Mouse (Mus musculus): Measurements from ENCODE around the gene Adcy2. TPM values are rescaled to one million over a fixed set of nuclear protein-coding genes. Genes with fewer than 3 reads are reported as not detected.
A peak's percentile ranks its signal among the peaks of the same experiment; 100 is the strongest.

Gene Adcy2
- polyA plus RNA-seq, 1 experiment, result 2.7 TPM

DNA sequence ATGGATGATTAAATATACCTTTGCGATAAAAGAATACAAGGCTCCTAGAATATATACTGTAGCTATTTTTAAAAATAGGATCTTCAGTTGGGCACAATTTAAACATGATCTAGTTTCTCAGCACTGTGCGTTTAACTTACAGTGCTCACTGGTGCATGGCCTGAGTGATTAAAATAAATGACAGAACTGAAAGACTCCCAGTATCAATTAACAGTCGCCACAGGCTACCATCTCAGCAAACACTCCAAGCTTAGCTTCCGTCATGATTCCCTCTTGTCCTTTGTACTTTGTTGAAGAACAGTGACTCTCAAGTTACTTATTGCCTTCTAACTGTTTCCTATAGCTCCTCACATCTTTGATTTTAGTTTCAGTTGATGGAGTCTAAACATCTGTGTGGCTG lies 170.9 kb downstream of the Adcy2 start:
- H3K36me3 ChIP-seq (ENCODE audit: control insufficient read depth, insufficient read depth, low read length), result no peaks in the 10 kb centered on the region
- TF ChIP-seq CTCF (IDR thresholded peaks at IDR 0.05; ENCODE audit: control insufficient read depth, insufficient read depth, insufficient replicate concordance, low read depth, low read length) (no peak), POLR2A (IDR thresholded peaks at IDR 0.05; ENCODE audit: control insufficient read depth, low read depth, low read length) (no peak)
- H3K4me1 ChIP-seq (ENCODE audit: control insufficient read depth, insufficient read depth, low read length), result no peaks in the 10 kb centered on the region
- no peaks in the 10 kb centered on the region for H3K27me3 ChIP-seq (ENCODE audit: control insufficient read depth, insufficient read depth, low read length)
- no peak overlapping the region for H3K4me3 ChIP-seq (ENCODE audit: control insufficient read depth, low read depth, low read length)
- H3K27ac ChIP-seq (ENCODE audit: control insufficient read depth, insufficient read depth, low read depth, low read length), result no peak overlapping the region

DNA sequence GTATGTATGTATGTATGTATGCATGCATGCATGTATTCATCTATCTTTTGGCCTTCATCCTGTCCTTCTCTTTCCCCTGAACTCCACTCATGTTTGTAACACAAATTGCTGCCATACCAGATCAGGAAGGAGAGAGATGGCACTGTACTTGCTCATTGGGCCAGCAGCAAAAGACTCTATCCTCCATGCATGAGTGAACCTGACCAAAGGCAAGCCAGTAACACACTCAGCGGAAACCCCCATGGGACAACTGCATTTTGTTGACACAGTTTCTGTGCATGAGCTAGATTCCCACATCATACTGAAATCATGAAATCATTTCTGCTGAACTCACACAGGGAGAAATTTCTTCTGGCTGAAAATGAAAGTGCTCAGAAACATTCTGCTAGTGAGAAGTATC lies 172.9 kb downstream of the Adcy2 start:
- no peaks in the 10 kb centered on the region for H3K4me1 ChIP-seq (ENCODE audit: control insufficient read depth, insufficient read depth, low read length)
- H3K27me3 ChIP-seq (ENCODE audit: control insufficient read depth, insufficient read depth, low read length), result no peaks in the 10 kb centered on the region
- H3K4me3 ChIP-seq (ENCODE audit: control insufficient read depth, low read depth, low read length), result no peak overlapping the region
- no peak for TF ChIP-seq POLR2A (IDR thresholded peaks at IDR 0.05; ENCODE audit: control insufficient read depth, low read depth, low read length)
- no peak for TF ChIP-seq CTCF (IDR thresholded peaks at IDR 0.05; ENCODE audit: control insufficient read depth, insufficient read depth, insufficient replicate concordance, low read depth, low read length)
- no peak overlapping the region for H3K27ac ChIP-seq (ENCODE audit: control insufficient read depth, insufficient read depth, low read depth, low read length)
- H3K36me3 ChIP-seq (ENCODE audit: control insufficient read depth, insufficient read depth, low read length), result no peaks in the 10 kb centered on the region

DNA sequence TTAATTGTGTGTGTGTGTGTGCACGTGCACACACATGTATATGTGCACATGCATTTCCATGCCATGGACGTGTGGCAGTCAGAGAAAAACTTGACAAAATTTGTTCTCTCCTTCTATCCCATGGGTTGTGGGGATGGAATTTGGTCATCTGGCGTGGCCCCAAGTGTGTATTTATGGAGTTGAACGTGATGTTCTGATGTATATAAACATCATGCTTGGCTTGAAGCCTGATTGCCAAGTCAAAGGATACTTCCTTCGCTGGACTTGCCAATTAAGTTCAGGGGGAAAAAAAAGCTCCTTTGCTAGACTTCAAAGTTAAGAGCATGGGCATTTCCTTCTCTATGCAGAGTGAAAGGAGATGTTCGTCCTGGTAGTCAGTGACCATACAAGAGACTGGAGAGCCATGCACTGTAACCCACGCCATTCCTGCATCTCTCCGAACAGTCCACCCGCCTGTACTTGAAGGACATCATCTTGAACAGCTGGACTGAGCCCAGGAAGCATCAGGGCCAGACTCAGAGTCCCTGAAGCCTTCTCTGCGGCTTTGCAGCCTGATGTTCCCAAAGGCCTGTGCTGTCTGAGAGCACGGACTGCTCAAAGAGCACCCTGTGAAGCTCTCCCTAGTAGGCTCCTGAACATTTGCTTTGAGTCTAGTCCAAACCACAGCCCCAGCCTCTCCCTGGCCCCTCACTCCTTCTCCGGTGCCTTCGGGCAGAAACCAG lies 178.3 kb downstream of the Adcy2 start:
- Histone ChIP-seq H3K27ac (ENCODE audit: control insufficient read depth, insufficient read depth, low read depth, low read length) (no peak overlapping the region), H3K36me3 (ENCODE audit: control insufficient read depth, insufficient read depth, low read length) (no peaks in the 10 kb centered on the region), H3K4me1 (ENCODE audit: control insufficient read depth, insufficient read depth, low read length) (no peaks in the 10 kb centered on the region), H3K27me3 (ENCODE audit: control insufficient read depth, insufficient read depth, low read length) (no peaks in the 10 kb centered on the region), H3K4me3 (ENCODE audit: control insufficient read depth, low read depth, low read length) (no peak overlapping the region)
- TF ChIP-seq POLR2A (IDR thresholded peaks at IDR 0.05; ENCODE audit: control insufficient read depth, low read depth, low read length), result no peak
- TF ChIP-seq CTCF (IDR thresholded peaks at IDR 0.05; ENCODE audit: control insufficient read depth, insufficient read depth, insufficient replicate concordance, low read depth, low read length), result no peak

DNA sequence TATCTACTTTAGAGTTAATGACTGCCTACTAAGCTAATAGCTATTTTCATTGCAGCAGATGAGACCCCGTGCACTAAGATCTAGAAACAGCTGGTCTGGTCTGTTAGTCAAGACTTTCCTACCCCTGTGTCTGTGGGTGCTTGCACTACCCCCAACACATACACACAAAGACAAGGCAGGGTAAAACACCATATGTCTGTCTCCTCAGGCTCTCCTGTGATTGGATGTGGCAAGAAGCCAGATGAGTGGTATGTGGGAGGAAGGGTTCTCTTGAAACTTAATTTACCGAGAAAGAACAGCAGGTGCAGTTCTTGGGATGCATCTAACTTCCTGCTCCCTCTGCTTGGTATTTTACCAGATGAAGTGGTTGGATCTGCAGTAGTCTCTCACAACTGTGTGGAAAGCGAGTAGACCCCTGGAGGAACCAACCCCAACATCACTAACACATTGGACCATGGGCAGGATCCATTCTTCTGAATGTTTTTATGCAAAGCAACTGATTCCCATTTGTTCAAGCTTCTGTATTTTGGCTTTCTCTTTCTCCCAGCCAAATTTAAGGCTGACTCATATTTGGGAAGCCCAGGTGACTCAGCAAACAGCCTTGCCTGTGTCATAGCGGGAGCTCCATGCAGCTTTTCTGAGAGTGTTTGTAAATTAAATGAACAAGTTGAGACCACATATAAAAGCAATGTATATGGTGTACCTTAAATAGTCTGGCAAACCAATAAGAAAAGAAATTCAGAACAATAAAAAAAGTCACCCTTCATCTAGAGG lies 183.4 kb downstream of the Adcy2 start:
- no peaks in the 10 kb centered on the region for H3K36me3 ChIP-seq (ENCODE audit: control insufficient read depth, insufficient read depth, low read length)
- no peak overlapping the region for H3K27ac ChIP-seq (ENCODE audit: control insufficient read depth, insufficient read depth, low read depth, low read length)
- no peak for TF ChIP-seq CTCF (IDR thresholded peaks at IDR 0.05; ENCODE audit: control insufficient read depth, insufficient read depth, insufficient replicate concordance, low read depth, low read length)
- TF ChIP-seq POLR2A (IDR thresholded peaks at IDR 0.05; ENCODE audit: control insufficient read depth, low read depth, low read length), result no peak
- no peak overlapping the region for H3K4me3 ChIP-seq (ENCODE audit: control insufficient read depth, low read depth, low read length)
- H3K4me1 ChIP-seq (ENCODE audit: control insufficient read depth, insufficient read depth, low read length), result no peaks in the 10 kb centered on the region
- H3K27me3 ChIP-seq (ENCODE audit: control insufficient read depth, insufficient read depth, low read length), result no peaks in the 10 kb centered on the region

- Histone ChIP-seq H3K27ac (ENCODE audit: control insufficient read depth, insufficient read depth, low read depth, low read length) (no peak overlapping the region), H3K4me1 (ENCODE audit: control insufficient read depth, insufficient read depth, low read length) (no peaks in the 10 kb centered on the region), H3K27me3 (ENCODE audit: control insufficient read depth, insufficient read depth, low read length) (no peaks in the 10 kb centered on the region), H3K36me3 (ENCODE audit: control insufficient read depth, insufficient read depth, low read length) (no peaks in the 10 kb centered on the region), H3K4me3 (ENCODE audit: control insufficient read depth, low read depth, low read length) (no peak overlapping the region)
- TF ChIP-seq POLR2A (IDR thresholded peaks at IDR 0.05; ENCODE audit: control insufficient read depth, low read depth, low read length), result no peak
- TF ChIP-seq CTCF (IDR thresholded peaks at IDR 0.05; ENCODE audit: control insufficient read depth, insufficient read depth, insufficient replicate concordance, low read depth, low read length), result no peak
Measured at GRCm38 (mm10) chr13:68811185-68811584, 188.2 kb downstream of the Adcy2 start.

DNA sequence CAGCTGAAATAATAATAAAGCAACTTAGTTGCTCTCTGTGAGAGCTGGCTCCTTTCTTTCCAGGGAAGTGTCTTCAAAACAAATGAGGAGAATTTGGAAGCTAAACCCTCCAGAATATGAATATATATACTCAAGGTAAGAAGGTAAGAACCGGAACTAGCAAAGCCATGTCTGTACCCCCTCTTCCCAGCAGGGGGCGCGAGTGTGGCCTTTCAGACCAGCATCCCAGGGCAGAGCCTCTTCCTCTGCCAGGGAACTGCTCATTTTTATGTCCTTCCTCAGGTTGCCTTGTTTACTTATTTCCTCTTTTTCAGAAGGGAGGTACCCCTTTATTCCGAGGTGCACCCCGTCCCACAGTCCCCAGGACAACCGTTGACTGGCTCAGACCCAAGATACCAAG lies 199.6 kb downstream of the Adcy2 start:
- H3K27ac ChIP-seq (ENCODE audit: control insufficient read depth, insufficient read depth, low read depth, low read length), result no peak overlapping the region
- H3K4me3 ChIP-seq (ENCODE audit: control insufficient read depth, low read depth, low read length), result no peak overlapping the region
- TF ChIP-seq CTCF (IDR thresholded peaks at IDR 0.05; ENCODE audit: control insufficient read depth, insufficient read depth, insufficient replicate concordance, low read depth, low read length) (peak; percentile 59; the same call in 1 of the 2 replicates), POLR2A (IDR thresholded peaks at IDR 0.05; ENCODE audit: control insufficient read depth, low read depth, low read length) (no peak)
- H3K27me3 ChIP-seq (ENCODE audit: control insufficient read depth, insufficient read depth, low read length), result no peaks in the 10 kb centered on the region
- no peaks in the 10 kb centered on the region for H3K4me1 ChIP-seq (ENCODE audit: control insufficient read depth, insufficient read depth, low read length)
- no peaks in the 10 kb centered on the region for H3K36me3 ChIP-seq (ENCODE audit: control insufficient read depth, insufficient read depth, low read length)

DNA sequence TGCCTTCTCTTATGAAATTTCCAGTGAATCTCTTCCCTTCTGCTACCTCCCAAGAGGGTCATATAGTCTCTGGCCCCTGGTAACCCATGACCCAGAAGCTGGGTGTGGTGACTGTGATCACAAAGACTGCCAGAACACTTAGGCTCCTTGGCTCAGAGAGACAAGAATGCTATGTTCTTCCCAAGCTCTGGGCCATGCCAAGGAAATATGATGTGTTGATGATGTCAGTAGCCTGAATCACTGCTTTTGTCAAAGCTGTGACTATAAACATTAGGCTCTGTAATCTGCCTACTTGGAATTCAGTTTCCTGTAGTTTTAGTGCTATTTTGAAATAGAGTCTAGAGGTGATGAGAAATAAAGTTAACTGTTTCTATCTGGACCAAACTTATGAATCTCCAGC lies 206.1 kb downstream of the Adcy2 start:
- H3K4me1 ChIP-seq (ENCODE audit: control insufficient read depth, insufficient read depth, low read length), result no peaks in the 10 kb centered on the region

More for the DNA sequence above, 206.1 kb downstream of the Adcy2 start:
- TF ChIP-seq POLR2A (IDR thresholded peaks at IDR 0.05; ENCODE audit: control insufficient read depth, low read depth, low read length) (no peak), CTCF (IDR thresholded peaks at IDR 0.05; ENCODE audit: control insufficient read depth, insufficient read depth, insufficient replicate concordance, low read depth, low read length) (no peak)
- H3K4me3 ChIP-seq (ENCODE audit: control insufficient read depth, low read depth, low read length), result no peak overlapping the region
- H3K36me3 ChIP-seq (ENCODE audit: control insufficient read depth, insufficient read depth, low read length), result no peaks in the 10 kb centered on the region
- H3K27ac ChIP-seq (ENCODE audit: control insufficient read depth, insufficient read depth, low read depth, low read length), result no peak overlapping the region
- no peaks in the 10 kb centered on the region for H3K27me3 ChIP-seq (ENCODE audit: control insufficient read depth, insufficient read depth, low read length)
